Mouse (Mus musculus): Measurements from ENCODE around the gene Rngtt. TPM values are rescaled to one million over a fixed set of nuclear protein-coding genes. Genes with fewer than 3 reads are reported as not detected.

The Rngtt gene
- polyA plus RNA-seq, 1 experiment: 3.4 TPM

DNA sequence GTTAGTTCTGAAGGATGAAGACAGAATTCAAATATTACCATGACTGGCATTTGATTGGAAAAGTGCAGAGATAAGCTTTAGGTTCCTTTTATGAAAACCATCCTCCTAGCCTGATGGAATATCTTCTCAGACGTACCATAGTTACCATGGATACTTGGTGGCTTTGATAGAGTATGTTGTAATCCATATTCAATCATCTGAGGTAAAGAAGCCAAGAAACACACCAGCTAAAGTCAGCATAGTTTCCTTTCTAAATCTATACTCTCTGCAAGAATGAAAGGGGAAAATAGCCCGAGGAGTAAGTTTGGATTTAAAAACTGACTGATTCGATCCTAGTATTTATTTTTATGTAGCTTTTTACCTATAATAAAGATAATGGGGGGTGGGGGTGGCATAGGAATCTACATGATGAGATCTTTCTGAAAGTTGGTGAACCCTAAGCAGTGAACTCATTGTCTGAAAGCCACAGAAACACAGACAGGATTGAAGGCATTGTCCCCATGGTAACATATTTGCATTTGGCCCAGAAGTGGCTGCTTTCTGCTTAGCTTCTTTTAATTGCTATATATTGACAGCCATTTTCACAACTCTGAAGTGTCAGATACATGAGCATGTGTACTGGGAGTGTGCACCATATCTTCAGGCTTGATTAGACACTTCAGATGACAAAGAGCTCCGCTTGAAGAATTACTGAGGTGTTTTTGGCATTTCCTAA, 188.2 kb downstream of the Rngtt start:
- no peaks in the 10 kb centered on the region for H3K27me3 ChIP-seq (replicated peaks; ENCODE audit: control insufficient read depth, insufficient read depth, low read length)
- H3K36me3 ChIP-seq (ENCODE audit: control insufficient read depth, insufficient read depth, low read length): peaks cover 3% of the 10 kb centered on the region
- no peak overlapping the region for H3K27ac ChIP-seq (ENCODE audit: insufficient read depth, low read depth, low read length)
- H3K4me1 ChIP-seq (ENCODE audit: control insufficient read depth, insufficient read depth, low read length): no peaks in the 10 kb centered on the region
- H3K4me3 ChIP-seq (ENCODE audit: insufficient read depth, low read depth, low read length): no peak overlapping the region
- DNase-seq: no peak
- 94% methylated on average over 4 of the region's 4 CpGs for WGBS
- no peak for TF ChIP-seq CTCF (conservative IDR thresholded peaks at IDR 0.05; ENCODE audit: insufficient read depth, insufficient read length, low read depth, low read length)

- no peak for TF ChIP-seq POLR2A (IDR thresholded peaks at IDR 0.05; ENCODE audit: low read depth, low read length)
- TF ChIP-seq CTCF (conservative IDR thresholded peaks at IDR 0.05; ENCODE audit: insufficient read depth, insufficient read length, low read depth, low read length): no peak
- H3K4me3 ChIP-seq (ENCODE audit: insufficient read depth, low read depth, low read length): no peak overlapping the region
- H3K27ac ChIP-seq (ENCODE audit: insufficient read depth, low read depth, low read length): no peak overlapping the region
- H3K27me3 ChIP-seq (replicated peaks; ENCODE audit: control insufficient read depth, insufficient read depth, low read length): no peaks in the 10 kb centered on the region
- H3K36me3 ChIP-seq (ENCODE audit: control insufficient read depth, insufficient read depth, low read length): peaks cover 3% of the 10 kb centered on the region
- DNase-seq: no peak
- no peaks in the 10 kb centered on the region for H3K4me1 ChIP-seq (ENCODE audit: control insufficient read depth, insufficient read depth, low read length)
Observed at GRCm38 (mm10) chr4:33506638-33507037, 196.5 kb downstream of the Rngtt start.

DNA sequence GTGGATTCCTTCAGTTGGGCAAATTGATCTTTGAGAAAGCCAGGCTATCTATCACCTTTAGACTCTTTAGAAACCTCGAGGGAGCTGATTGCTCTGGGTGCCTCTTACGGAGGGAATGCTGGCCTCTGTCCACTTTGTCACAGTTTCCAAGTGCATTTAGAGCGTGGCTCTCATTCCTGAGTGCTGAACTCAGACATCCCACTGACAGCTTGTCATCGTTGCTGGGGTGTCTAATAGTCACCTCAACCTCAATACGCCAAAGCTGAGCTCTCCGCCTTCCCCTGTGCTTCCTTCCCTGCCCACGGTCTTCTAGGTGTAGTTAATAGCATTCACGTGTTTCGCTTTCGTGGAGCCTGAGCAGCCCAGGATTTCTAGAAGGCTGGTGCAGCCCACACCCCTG, 200.4 kb downstream of the Rngtt start:
- no peaks in the 10 kb centered on the region for H3K27me3 ChIP-seq (replicated peaks; ENCODE audit: control insufficient read depth, insufficient read depth, low read length)
- no peak for DNase-seq
- WGBS: 74% methylated on average over 10 of the region's 10 CpGs
- TF ChIP-seq CTCF (conservative IDR thresholded peaks at IDR 0.05; ENCODE audit: insufficient read depth, insufficient read length, low read depth, low read length): no peak
- TF ChIP-seq POLR2A (IDR thresholded peaks at IDR 0.05; ENCODE audit: low read depth, low read length): no peak
- H3K27ac ChIP-seq (ENCODE audit: insufficient read depth, low read depth, low read length): no peak overlapping the region
- no peaks in the 10 kb centered on the region for H3K36me3 ChIP-seq (ENCODE audit: control insufficient read depth, insufficient read depth, low read length)
- no peak overlapping the region for H3K4me3 ChIP-seq (ENCODE audit: insufficient read depth, low read depth, low read length)
- no peaks in the 10 kb centered on the region for H3K4me1 ChIP-seq (ENCODE audit: control insufficient read depth, insufficient read depth, low read length)

DNA sequence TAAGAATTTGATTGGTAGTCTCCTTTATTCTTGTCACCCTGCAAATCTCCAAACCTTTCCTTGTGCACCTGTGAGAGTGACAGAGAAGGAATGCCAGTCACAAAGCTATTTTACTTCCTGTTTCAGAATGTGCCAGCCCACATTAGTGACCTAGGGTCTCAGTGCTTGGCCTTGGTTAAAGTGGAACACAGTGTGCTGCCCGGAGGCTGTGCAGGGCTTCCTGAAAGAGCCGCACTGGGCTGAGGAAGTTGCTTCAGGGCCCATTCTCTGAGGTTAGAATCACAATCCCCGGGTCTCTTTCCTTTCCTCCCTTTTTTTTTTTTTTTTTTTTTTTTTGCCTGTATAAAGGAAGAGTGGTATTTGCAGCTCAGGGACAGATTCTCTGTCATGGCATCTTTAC, 203.3 kb downstream of the Rngtt start:
- DNase-seq: peak; percentile 5
- Histone ChIP-seq H3K4me1 (ENCODE audit: control insufficient read depth, insufficient read depth, low read length) (no peaks in the 10 kb centered on the region), H3K4me3 (ENCODE audit: insufficient read depth, low read depth, low read length) (no peak overlapping the region), H3K36me3 (ENCODE audit: control insufficient read depth, insufficient read depth, low read length) (no peaks in the 10 kb centered on the region), H3K27me3 (replicated peaks; ENCODE audit: control insufficient read depth, insufficient read depth, low read length) (no peaks in the 10 kb centered on the region), H3K27ac (ENCODE audit: insufficient read depth, low read depth, low read length) (no peak overlapping the region)
- WGBS: 40% methylated on average over 3 of the region's 3 CpGs
- TF ChIP-seq POLR2A (IDR thresholded peaks at IDR 0.05; ENCODE audit: low read depth, low read length): no peak
- TF ChIP-seq CTCF (conservative IDR thresholded peaks at IDR 0.05; ENCODE audit: insufficient read depth, insufficient read length, low read depth, low read length): no peak

- Histone ChIP-seq H3K27me3 (replicated peaks; ENCODE audit: control insufficient read depth, insufficient read depth, low read length) (no peaks in the 10 kb centered on the region), H3K4me1 (ENCODE audit: control insufficient read depth, insufficient read depth, low read length) (no peaks in the 10 kb centered on the region), H3K27ac (ENCODE audit: insufficient read depth, low read depth, low read length) (no peak overlapping the region), H3K36me3 (ENCODE audit: control insufficient read depth, insufficient read depth, low read length) (no peaks in the 10 kb centered on the region), H3K4me3 (ENCODE audit: insufficient read depth, low read depth, low read length) (no peak overlapping the region)
- no peak for DNase-seq
- no peak for TF ChIP-seq CTCF (conservative IDR thresholded peaks at IDR 0.05; ENCODE audit: insufficient read depth, insufficient read length, low read depth, low read length)
- TF ChIP-seq POLR2A (IDR thresholded peaks at IDR 0.05; ENCODE audit: low read depth, low read length): no peak
- WGBS: 92% methylated on average over 10 of the region's 10 CpGs
Observed at GRCm38 (mm10) chr4:33514108-33515000, 204.2 kb downstream of the Rngtt start.

DNA sequence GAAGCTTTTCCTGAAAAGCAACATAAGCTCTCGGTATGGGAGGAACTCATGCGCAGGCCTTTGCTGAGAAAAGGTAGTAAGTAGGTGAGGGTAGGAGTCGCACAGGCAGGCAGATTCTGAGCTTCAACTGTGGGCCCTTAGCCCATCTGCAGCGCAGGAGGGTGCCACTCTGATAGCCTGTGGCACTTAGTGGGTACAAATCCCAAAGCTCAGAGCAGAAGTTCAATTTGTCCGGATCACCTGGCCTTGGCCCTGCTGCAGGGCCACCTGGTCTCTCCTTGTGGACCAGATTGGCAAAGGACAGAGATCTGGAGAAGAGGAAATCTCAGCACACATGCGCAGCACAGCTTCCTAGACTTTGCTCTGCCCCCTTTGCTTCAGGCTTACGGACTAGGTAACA, 210.1 kb downstream of the Rngtt start:
- Histone ChIP-seq H3K27ac (ENCODE audit: insufficient read depth, low read depth, low read length) (no peak overlapping the region), H3K27me3 (replicated peaks; ENCODE audit: control insufficient read depth, insufficient read depth, low read length) (no peaks in the 10 kb centered on the region), H3K4me1 (ENCODE audit: control insufficient read depth, insufficient read depth, low read length) (no peaks in the 10 kb centered on the region), H3K4me3 (ENCODE audit: insufficient read depth, low read depth, low read length) (no peak overlapping the region), H3K36me3 (ENCODE audit: control insufficient read depth, insufficient read depth, low read length) (no peaks in the 10 kb centered on the region)
- 91% methylated on average over 7 of the region's 7 CpGs for WGBS
- no peak for TF ChIP-seq POLR2A (IDR thresholded peaks at IDR 0.05; ENCODE audit: low read depth, low read length)
- no peak for TF ChIP-seq CTCF (conservative IDR thresholded peaks at IDR 0.05; ENCODE audit: insufficient read depth, insufficient read length, low read depth, low read length)
- no peak for DNase-seq

GRCm38 (mm10) chr4:33520938-33521337, 210.8 kb downstream of the Rngtt start:
- H3K27ac ChIP-seq (ENCODE audit: insufficient read depth, low read depth, low read length): no peak overlapping the region
- H3K4me3 ChIP-seq (ENCODE audit: insufficient read depth, low read depth, low read length): no peak overlapping the region
- H3K27me3 ChIP-seq (replicated peaks; ENCODE audit: control insufficient read depth, insufficient read depth, low read length): no peaks in the 10 kb centered on the region
- no peak for TF ChIP-seq POLR2A (IDR thresholded peaks at IDR 0.05; ENCODE audit: low read depth, low read length)
- no peak for TF ChIP-seq CTCF (conservative IDR thresholded peaks at IDR 0.05; ENCODE audit: insufficient read depth, insufficient read length, low read depth, low read length)
- no peaks in the 10 kb centered on the region for H3K36me3 ChIP-seq (ENCODE audit: control insufficient read depth, insufficient read depth, low read length)
- H3K4me1 ChIP-seq (ENCODE audit: control insufficient read depth, insufficient read depth, low read length): no peaks in the 10 kb centered on the region
- WGBS: 63% methylated on average over 10 of the region's 10 CpGs
- DNase-seq: no peak

All from kidney, adult 2 months (tissue).